Mouse (Mus musculus) spleen, adult 12 weeks (tissue): ENCODE measurements around the gene Rho.

Experiments
- DNase-seq: peaks from one replicate; pipeline ENCODE4 v3.0.0; 2022; ENCODE audit warnings: low spot score

Gene Rho

DNA sequence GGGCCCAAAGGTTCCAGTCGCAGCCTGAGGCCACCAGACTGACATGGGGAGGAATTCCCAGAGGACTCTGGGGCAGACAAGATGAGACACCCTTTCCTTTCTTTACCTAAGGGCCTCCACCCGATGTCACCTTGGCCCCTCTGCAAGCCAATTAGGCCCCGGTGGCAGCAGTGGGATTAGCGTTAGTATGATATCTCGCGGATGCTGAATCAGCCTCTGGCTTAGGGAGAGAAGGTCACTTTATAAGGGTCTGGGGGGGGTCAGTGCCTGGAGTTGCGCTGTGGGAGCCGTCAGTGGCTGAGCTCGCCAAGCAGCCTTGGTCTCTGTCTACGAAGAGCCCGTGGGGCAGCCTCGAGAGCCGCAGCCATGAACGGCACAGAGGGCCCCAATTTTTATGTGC lies at the start of gene Rho:
TSS of gene Rho (plus strand) at position 110 of the 400 bp plus-strand sequence.
- DNase-seq: no peak

DNA sequence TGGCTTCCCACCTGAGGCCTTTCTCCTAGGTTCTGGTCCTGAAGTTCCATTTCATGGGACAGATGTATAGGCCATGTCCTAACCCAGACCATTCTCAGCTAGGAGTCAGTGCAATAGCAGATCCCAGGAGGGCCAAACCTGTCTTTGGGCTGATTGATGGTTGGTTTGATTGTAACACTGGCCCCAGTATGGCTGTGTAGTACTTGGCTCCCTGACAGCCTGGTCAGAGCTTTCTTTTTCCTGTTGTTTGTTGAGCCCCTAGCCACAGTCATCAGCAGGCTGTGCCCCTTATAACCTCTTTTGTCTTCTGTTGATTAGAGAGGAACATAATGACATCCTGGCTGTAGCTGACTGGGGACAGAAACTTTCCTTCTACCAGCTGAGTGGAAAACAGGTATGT lies 47.5 kb upstream of the Rho start:
- DNase-seq: no peak

DNA sequence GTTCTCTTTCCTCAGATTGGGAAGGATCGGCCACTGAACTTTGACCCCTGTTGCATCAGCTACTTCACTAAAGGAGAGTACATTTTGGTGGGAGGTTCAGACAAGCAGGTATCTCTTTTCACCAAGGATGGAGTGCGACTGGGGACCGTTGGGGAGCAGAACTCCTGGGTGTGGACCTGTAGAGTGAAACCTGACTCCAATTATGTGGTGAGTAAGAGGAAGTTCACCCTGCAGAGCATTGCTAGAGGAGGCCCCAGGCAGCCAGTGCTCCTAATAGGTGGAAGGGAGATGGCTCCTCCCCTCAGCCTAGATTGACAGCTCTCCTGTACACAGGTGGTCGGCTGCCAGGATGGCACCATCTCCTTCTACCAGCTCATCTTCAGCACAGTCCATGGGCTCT lies 44.7 kb upstream of the Rho start:
- no peak for DNase-seq

DNA sequence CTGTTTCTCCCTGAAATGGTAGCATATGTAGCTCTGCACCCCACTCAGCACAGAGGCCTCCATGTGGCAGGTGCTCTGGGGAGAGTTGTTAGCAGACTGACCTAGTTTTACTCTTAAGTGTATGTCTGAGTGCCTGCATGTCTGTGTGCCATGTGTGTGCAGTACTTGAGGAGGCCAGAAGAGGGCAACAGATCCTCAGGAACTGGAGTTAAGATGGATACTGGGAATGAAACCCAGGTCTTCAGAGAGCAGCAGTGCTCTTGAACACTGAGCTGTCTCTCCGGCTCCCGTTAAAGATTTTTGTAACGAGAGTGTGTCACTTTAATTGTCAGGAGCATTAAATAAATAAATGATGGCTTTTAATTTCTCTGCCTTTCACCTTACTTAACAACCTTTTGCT lies 43.3 kb upstream of the Rho start:
- DNase-seq: no peak

DNA sequence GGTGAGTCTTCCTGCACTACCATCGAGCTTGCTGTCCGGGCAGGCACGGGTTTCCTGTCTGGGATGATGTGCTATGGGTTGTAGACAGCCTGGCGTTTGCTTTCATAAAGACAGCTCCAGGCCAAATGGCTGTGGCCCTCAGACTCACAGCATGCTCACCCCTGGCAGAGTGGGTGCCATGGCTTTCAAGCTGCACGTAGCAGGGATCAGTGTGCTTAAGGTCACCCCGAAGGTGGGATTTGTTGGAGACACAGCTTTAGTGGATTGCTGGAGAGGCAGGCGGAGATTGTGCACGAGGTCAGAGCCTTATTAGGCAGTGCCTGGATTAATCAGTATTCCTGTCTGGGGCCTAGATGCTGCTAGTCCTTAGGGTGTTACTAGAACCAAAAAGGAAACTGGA lies 40.9 kb upstream of the Rho start:
- DNase-seq: no peak

DNA sequence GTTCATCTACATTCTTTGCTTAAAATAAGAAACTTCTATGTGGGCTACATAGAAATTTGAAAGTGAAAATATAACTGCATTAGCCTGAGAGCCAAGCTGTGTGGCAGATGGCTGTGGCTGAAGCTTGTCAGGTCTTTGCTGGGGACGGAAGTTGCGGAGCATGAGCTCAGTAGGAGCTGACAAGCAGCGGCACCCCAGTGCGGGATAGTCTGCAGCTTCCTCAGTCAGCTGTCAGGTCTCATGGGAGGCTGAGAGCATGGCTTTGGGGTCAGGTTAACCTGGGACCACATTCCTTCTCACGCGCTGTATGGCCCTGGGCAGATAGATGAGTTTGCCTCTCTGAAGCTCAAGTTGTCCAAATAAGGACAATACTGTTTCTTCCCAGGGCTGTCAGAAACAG lies 40.5 kb upstream of the Rho start:
- DNase-seq: no peak

DNA sequence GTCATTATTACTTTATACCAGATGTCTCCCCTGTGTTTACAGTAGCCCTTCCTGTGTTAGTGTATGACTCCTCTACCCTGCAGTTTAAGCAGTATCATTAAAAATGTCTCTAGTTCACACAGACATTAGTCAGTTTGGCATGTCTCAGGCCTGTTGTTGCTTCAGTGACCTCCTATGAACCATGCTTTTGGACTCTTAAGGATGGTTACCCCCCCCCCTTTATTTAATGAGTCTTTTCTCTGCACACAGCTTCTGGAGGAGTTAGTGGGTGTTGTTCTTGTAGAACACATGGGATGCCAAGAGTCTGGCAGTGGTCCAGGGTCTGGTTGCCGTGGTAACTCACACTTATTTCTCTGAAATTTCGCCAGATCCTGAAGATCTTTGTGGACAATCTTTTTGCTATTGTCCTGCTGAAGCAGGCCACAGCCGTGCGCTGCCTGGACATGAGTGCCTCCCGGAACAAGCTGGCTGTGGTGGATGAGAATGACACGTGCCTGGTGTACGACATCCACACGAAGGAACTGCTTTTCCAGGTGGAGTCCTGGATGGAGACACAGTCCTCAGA lies 40.0 kb upstream of the Rho start:
- no peak for DNase-seq

DNA sequence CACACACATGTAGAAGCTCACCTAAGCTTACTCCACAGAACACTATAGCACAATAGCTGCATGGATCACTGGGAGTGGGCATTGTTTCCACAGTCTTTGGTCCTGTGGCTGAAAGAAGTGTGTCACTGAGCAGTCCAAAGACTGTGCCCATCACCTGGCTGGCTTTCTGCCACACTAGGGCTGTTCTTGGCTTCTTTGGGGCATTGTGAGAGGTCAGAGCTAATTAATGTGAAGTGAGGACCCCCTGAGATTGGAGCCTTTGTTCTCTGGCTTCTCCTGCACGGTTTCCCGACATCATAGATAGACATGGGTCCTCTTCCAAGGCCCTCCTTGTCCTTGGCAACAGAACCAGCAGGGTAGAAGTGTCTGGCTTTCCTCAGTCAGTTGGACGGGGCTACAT lies 39.2 kb upstream of the Rho start:
- DNase-seq: no peak

DNA sequence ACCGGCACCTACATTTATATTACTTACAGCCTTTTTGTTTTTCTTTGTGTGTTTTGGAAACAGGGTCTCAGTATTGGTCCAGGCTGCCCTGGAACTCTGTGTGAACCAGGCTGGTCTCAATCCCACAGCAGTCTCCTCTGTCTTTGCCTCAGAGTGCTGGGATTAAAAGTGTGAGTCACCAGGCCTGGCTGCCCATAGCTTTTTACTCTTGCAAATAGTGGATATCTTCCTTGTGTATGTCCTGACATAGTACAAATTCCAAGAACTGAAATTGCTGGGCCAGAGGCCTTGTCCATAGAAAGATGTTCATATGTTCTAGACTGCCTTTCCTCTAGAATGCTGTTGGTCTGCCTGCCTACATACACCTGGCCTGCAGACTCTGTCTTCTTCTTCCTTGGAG lies 35.2 kb upstream of the Rho start:
- DNase-seq: no peak

DNA sequence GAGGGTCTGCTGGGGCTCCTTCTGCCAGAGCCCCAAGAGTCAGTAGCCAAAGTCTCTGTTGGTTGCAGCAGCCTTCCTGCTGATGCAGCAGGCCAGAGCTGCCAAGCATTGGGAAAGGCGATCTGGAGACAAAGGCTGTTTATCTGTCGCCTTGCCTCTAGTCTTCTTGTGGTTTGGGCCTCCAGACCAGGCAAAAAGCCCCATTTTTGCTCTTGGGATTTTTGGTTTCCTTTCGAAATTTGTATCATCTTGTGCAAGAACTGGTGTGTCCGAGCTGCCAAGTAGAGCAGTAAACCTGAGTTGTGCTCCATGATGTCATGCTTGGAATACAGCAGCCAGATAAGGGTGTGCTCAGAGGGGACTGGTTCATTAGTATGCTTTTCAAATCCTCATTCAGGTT lies 34.4 kb upstream of the Rho start:
- no peak for DNase-seq

DNA sequence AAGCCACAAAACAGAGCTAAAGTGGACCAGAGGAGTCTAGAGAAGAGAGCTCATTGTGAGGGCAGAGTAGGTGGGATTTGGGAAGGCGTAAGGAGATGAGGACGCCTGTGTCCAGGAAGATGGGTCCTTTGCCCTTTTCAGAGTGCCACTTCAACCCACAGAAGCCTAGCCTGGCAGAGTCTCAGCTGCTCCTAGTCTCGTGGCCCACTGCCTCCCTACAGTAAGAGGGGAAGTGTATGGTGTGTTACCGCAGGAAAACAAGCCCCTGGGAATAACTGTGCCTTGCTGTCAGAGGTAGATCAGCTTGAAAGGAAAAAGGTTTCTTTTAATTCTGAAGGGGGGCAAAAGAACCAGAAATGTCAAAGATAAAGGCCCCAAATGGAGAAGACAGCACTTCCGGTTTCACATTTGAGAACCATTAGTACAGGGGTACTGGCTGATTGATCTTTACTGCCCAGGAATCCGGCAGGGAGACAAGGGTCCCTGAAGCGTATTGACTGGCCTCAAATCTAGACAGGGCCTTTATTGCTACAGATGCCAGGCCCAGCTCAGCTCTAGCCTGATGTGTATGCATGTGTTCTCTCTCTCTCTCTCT lies 33.5 kb upstream of the Rho start:
- DNase-seq: no peak

DNA sequence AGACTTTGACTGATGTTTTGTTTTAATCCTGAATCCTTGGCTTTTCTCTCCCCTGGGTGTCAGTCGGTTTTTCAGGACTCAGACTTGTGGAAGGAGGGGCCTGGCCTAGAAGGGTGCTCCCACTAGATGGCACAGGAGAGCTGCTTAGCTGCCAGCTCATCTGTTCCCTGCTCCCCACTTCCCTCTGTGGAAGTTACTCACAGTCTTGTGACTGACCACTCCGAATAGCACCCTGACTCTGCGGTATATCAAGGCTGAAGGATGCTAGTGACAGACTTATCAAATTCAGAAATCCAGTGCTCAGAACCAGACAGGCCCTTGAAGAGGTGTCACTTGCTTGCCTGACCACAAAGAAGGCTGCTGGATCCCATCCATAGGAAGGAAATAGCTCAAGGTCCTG lies 30.5 kb upstream of the Rho start:
- DNase-seq: no peak

DNA sequence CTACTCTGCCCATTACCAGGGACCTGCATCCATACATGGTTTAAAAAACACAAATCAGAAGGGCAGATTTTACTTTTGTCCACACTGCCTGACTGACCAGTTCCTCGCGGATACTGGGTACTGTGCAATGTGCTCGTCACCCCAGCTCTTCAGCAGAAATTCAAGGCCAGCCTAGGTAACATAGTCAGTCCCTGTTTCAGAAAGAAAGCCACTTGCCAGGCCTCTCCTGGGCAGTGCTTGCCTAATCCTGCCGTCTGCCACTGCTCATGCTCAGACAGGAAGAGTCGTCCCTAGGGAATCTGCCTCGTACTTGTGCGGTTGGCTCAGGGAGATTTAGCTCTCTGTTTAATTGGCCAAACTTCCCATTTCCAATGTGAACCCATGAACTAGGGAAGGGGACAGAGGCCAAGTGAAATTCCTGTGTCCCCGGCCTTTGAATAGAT lies 30.0 kb upstream of the Rho start:
- DNase-seq: no peak

DNA sequence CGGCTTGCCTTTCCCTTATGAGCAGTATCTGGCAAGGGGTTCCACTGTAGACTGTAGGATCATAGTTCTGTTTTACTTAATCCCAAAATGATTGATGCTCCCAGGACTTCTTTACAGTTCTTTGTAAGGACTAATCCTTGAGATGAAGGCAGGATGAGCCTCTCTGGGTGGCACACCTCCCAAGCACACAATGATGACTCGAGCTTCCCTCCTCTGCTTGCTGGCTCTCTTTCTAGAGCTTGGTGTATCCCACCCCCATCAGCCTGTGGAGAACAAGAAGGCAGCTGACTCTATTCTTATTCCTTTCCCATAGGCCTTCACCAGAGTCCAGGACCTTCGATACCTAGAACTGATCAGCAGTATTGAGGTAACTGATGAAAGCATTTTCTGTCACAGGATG lies 29.0 kb upstream of the Rho start:
- DNase-seq: no peak

DNA sequence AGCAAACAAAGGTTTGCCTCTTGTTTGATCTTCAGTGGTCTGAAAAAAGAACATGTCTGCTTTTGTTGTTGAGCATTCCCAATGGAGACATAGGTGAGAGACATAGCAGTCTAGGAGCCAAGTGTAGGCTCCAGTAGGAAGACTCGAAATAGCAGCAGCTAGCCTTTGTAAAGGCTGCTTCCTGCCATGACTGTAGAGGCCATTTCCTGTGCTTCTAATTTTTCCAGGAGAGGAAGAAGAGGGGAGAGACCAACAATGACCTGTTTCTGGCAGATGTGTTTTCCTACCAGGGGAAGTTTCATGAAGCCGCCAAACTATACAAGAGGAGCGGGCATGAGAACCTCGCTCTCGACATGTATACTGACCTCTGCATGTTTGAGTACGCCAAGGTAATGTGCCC lies 26.0 kb upstream of the Rho start:
- no peak for DNase-seq

DNA sequence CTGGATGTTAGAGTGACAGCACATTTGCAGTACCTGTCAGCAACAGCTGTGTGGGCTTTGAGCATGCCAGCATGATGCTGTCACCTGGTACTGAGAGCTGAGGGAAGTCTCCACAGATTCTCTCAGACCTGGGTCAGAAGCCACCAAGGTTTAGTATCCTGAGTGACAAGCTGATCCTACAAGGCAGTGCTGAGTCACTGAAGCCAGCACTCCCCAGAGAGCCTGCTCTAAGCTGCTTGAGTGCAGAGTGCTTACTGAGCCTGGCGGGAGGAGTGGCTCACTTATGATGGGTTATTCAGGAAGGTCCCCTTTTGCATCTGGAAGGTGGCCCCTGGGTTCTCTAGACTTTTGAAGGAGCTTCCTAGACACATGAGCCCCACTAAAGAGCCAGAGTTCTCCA lies 25.1 kb upstream of the Rho start:
- DNase-seq: no peak

DNA sequence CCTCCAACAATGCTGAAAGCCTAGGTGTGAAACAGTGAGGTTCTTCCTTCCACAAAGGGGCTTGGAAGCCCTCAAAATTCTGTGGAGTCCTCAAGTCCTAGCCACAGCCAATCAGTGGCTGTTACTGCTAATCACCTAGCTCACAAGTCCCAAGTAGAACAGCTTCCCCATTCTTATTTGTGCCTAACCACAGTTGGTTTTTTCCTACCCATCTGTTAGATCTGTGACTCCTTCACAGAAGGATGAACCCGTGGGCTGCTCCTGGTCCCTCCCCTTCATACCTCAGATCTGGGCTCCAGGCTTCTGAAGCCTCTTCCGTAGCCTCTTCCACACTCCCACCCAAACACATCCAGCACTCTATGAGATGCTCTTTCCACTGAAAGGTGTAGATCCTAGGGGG lies 24.7 kb upstream of the Rho start:
- DNase-seq: no peak

DNA sequence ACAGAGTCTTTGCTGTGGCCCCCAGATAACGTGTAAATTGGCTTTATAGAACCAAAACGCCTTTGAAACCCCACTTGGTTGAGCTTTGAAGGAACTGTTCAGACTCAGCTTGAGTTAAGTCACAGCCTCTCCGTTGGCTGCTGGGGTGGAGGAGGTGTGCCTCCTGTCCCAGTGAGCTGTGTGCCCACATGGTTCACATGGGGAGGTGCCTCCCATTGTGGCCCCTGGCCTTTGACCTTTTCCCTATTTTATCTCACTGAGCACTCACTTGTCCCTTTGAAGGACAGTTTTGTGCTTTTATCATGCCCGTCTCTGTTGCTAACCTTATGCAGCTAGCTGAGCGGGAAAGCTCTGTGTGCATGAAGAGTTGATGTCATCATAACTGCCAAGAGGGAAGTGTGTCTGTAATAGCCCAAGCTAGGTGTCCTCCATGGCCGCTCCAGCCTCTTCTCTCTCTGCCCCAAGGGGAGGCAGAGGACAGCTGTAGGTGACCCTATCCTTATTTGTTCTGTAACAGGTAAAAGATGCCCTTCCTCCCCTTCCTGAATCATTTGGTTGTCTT lies 23.0 kb upstream of the Rho start:
- no peak for DNase-seq

DNA sequence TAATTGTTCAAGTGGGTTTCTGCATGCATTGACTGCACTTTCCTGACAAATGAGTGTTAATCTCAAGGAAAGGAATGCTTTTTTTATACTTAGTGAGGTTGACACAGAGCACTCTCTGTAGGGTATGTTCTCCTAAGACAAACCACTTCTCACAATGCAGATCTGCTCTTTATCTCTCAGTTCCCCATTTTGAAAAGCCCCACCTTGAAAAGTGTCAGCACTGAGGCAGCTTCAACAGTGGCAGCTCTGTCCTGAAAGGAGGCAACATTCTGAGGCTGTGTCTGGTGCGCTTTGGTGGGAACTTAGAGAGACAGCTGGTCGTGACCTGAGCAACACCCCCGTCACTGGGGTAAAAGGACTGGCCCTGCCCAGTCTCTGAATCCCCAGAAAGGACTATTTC lies 22.5 kb upstream of the Rho start:
- DNase-seq: no peak

DNA sequence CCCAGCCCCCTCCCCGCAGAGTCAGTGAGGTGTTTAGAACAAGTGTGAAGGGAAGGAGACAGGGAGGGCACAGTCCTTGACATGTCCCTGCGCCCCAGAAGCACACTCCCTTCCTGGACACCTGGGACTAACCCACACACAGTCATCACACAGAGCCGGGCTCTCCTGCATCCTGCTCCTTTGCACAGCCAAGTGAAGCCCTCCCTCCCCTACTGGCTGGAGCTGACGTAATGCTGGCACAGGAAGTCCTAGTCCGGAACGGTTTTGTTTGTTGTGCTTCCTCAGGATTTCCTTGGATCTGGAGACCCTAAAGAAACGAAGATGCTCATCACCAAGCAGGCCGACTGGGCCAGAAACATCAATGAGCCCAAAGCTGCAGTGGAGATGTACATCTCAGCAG lies 21.6 kb upstream of the Rho start:
- no peak for DNase-seq

DNA sequence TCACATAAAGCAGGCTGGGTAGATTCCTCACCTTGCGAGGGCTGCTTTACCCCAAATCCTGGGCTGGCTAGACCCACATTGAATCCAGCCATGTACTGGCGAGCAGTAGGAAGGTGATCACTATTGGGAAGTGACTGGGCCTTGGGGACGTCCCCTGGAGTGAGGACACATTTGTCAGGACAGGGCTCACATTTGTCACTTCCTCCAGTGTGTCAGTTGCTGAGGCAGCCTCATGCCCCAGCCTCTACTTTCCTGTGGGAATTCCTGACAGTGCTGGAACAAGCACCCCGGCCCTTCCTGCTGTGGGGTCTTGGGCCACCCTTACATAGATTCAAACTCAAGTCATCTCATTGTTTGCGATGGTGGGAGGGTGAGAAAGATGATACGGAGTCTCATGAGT lies 19.8 kb upstream of the Rho start:
- DNase-seq: no peak

DNA sequence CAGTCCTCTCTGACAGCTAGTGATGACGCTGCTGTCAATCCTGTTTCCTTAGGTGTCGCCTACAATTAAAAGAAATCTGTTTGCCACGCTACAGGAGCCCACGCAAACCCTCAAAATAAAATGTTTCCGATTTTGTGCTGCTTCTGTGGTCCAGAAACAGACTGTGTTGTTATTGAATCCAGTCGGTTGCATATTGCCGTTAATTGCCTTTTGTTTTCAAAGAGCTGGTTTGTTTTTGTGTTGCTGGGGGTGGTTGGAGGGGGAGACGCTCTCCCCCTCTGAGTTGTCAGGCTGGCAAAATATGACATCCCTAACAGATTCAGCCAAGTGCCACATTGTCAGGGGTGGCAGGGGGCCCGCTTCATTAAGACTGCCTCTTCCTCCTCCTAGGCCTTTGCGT lies 18.1 kb upstream of the Rho start:
- DNase-seq: no peak

DNA sequence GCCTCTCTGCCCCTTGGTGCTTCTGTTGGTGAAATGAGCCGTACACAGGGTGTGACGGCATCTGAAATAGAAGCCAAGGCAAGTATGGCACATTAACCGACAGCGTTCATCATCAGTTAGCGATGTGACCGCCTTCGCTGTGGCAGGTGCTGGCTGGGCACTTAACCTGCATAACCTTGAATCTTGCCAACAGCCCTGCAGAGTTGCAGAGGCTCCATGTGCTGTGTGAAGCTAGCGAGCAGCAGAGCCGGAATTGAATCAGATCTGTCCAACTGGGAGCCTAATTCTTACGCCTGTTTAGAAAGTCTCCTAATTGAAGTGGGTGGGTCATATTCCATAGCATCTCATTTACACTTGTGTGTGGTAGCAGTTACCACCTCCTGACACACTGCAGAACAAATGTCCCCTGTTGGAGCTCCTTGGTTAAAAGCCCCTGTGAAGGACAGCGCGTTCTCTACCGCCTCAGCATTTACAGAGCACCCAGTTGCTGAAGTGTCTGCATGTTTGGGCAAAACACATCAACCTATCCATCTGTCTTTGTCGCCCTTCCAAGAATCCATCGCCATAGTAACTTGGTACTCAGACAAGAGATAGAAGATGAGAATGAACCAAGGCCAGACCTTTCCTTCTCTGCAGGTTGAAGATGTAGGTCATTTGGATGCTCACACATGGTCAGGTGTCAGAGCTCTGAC lies 16.9 kb upstream of the Rho start:
- no peak for DNase-seq
